Mouse (Mus musculus): Measurements from ENCODE around the gene Mical2. TPM values are rescaled to one million over a fixed set of nuclear protein-coding genes. Genes with fewer than 3 reads are reported as not detected.
A peak's percentile ranks its signal among the peaks of the same experiment; 100 is the strongest.

Gene Mical2
- polyA plus RNA-seq, 1 experiment from 2014 or later: 3.4 TPM

GRCm38 (mm10) chr7:112215871-112216270 is 9.8 kb upstream of the Mical2 start:
- no peak overlapping the region for H3K9ac ChIP-seq

GRCm38 (mm10) chr7:112216720-112217119 is 8.9 kb upstream of the Mical2 start:
- 60% methylated on average over 5 of the region's 5 CpGs for WGBS (ENCODE audit: insufficient replicate concordance)
- H3K27ac ChIP-seq: no peak overlapping the region
- no peaks in the 10 kb centered on the region for H3K36me3 ChIP-seq
- no peak overlapping the region for H3K4me2 ChIP-seq
- H3K4me1 ChIP-seq: 0 out of 2 replicates have a peak, but pooled peaks cover 6% of the 10 kb centered on the region
- no peak overlapping the region for H3K4me3 ChIP-seq
- H3K27me3 ChIP-seq (replicated peaks): no peaks in the 10 kb centered on the region
- 0 out of 2 replicates have a peak, but pooled peaks cover 3% of the 10 kb centered on the region for H3K9me3 ChIP-seq (replicated peaks)
- no peak overlapping the region for H3K9ac ChIP-seq
- ATAC-seq: no peak

More at GRCm38 (mm10) chr7:112215871-112216270, 9.8 kb upstream of the Mical2 start:
- 0 out of 2 replicates have a peak, but pooled peaks cover 6% of the 10 kb centered on the region for H3K4me1 ChIP-seq
- no peaks in the 10 kb centered on the region for H3K36me3 ChIP-seq
- no peak overlapping the region for H3K27ac ChIP-seq
- no peaks in the 10 kb centered on the region for H3K27me3 ChIP-seq (replicated peaks)
- no peak for ATAC-seq
- no peak overlapping the region for H3K4me3 ChIP-seq
- 60% methylated on average over 3 of the region's 3 CpGs for WGBS (ENCODE audit: insufficient replicate concordance)
- H3K4me2 ChIP-seq: no peak overlapping the region
- 0 out of 2 replicates have a peak, but pooled peaks cover 3% of the 10 kb centered on the region for H3K9me3 ChIP-seq (replicated peaks)

GRCm38 (mm10) chr7:112217208-112217607 is 8.4 kb upstream of the Mical2 start:
- no peak overlapping the region for H3K4me2 ChIP-seq
- ATAC-seq: no peak
- H3K4me1 ChIP-seq: 0 out of 2 replicates have a peak, but pooled peaks cover 6% of the 10 kb centered on the region
- H3K27me3 ChIP-seq (replicated peaks): no peaks in the 10 kb centered on the region
- H3K36me3 ChIP-seq: no peaks in the 10 kb centered on the region
- H3K4me3 ChIP-seq: no peak overlapping the region
- 0 out of 2 replicates have a peak, but pooled peaks cover 3% of the 10 kb centered on the region for H3K9me3 ChIP-seq (replicated peaks)
- no peak overlapping the region for H3K27ac ChIP-seq
- 15% methylated on average over 6 of the region's 6 CpGs for WGBS (ENCODE audit: insufficient replicate concordance)
- no peak overlapping the region for H3K9ac ChIP-seq

- H3K4me3 ChIP-seq: no peak overlapping the region
- H3K36me3 ChIP-seq: no peaks in the 10 kb centered on the region
- ATAC-seq: no peak
- 0 out of 2 replicates have a peak, but pooled peaks cover 3% of the 10 kb centered on the region for H3K9me3 ChIP-seq (replicated peaks)
- H3K27me3 ChIP-seq (replicated peaks): peaks cover 39% of the 10 kb centered on the region
- H3K4me1 ChIP-seq: peaks cover 7% of the 10 kb centered on the region
- H3K27ac ChIP-seq: no peak overlapping the region
- H3K9ac ChIP-seq: no peak overlapping the region
- H3K4me2 ChIP-seq: no peak overlapping the region
- 48% methylated on average over 7 of the region's 7 CpGs for WGBS (ENCODE audit: insufficient replicate concordance)
Observed at GRCm38 (mm10) chr7:112222733-112223524, 2.7 kb upstream of the Mical2 start.

GRCm38 (mm10) chr7:112224854-112225253 is 802 bp upstream of the Mical2 start:
- Histone ChIP-seq H3K27me3 (replicated peaks) (peaks cover 40% of the 10 kb centered on the region), H3K9me3 (replicated peaks) (0 out of 2 replicates have a peak, but pooled peaks cover 3% of the 10 kb centered on the region), H3K4me3 (no peak overlapping the region), H3K27ac (no peak overlapping the region), H3K4me2 (no peak overlapping the region), H3K9ac (no peak overlapping the region), H3K36me3 (no peaks in the 10 kb centered on the region), H3K4me1 (peaks cover 7% of the 10 kb centered on the region)
- ATAC-seq: no peak
- WGBS (ENCODE audit: insufficient replicate concordance): 65% methylated on average over 12 of the region's 12 CpGs

GRCm38 (mm10) chr7:112226446-112227265 is 1.0 kb downstream of the Mical2 start:
- no peaks in the 10 kb centered on the region for H3K36me3 ChIP-seq
- ATAC-seq: no peak
- H3K4me1 ChIP-seq: peaks cover 7% of the 10 kb centered on the region
- no peaks in the 10 kb centered on the region for H3K9me3 ChIP-seq (replicated peaks)
- peak overlapping the region; percentile 67 for H3K4me2 ChIP-seq
- peaks cover 40% of the 10 kb centered on the region for H3K27me3 ChIP-seq (replicated peaks)
- H3K4me3 ChIP-seq: peak overlapping the region; percentile 49
- WGBS (ENCODE audit: insufficient replicate concordance): 15% methylated on average over 24 of the region's 24 CpGs
- H3K9ac ChIP-seq: 0 out of 2 replicates have a peak overlapping the region, but pooled peaks have one; percentile 12
- no peak overlapping the region for H3K27ac ChIP-seq

GRCm38 (mm10) chr7:112227266-112227562 is 1.6 kb downstream of the Mical2 start:
- peaks cover 7% of the 10 kb centered on the region for H3K4me1 ChIP-seq
- H3K9me3 ChIP-seq (replicated peaks): no peaks in the 10 kb centered on the region
- no peaks in the 10 kb centered on the region for H3K36me3 ChIP-seq
- no peak overlapping the region for H3K9ac ChIP-seq
- 48% methylated on average over 6 of the region's 6 CpGs for WGBS (ENCODE audit: insufficient replicate concordance)
- H3K27ac ChIP-seq: no peak overlapping the region
- peak overlapping the region; percentile 49; the same call in 1 of the 2 replicates for H3K4me3 ChIP-seq
- H3K4me2 ChIP-seq: peak overlapping the region; percentile 67
- no peak for ATAC-seq
- H3K27me3 ChIP-seq (replicated peaks): peaks cover 40% of the 10 kb centered on the region

- Histone ChIP-seq H3K27me3 (replicated peaks) (peaks cover 40% of the 10 kb centered on the region), H3K4me3 (no peak overlapping the region), H3K9ac (no peak overlapping the region), H3K4me1 (peaks cover 7% of the 10 kb centered on the region), H3K4me2 (no peak overlapping the region), H3K27ac (no peak overlapping the region), H3K9me3 (replicated peaks) (no peaks in the 10 kb centered on the region), H3K36me3 (no peaks in the 10 kb centered on the region)
- no peak for ATAC-seq
- 68% methylated on average over 20 of the region's 20 CpGs for WGBS (ENCODE audit: insufficient replicate concordance)
Observed at GRCm38 (mm10) chr7:112228827-112229498, 3.3 kb downstream of the Mical2 start.

- Histone ChIP-seq H3K4me1 (no peaks in the 10 kb centered on the region), H3K36me3 (no peaks in the 10 kb centered on the region), H3K9ac (no peak overlapping the region), H3K4me3 (no peak overlapping the region), H3K27ac (no peak overlapping the region), H3K9me3 (replicated peaks) (no peaks in the 10 kb centered on the region), H3K4me2 (no peak overlapping the region), H3K27me3 (replicated peaks) (peaks cover 13% of the 10 kb centered on the region)
- 65% methylated on average over 7 of the region's 7 CpGs for WGBS (ENCODE audit: insufficient replicate concordance)
- no peak for ATAC-seq
Observed at GRCm38 (mm10) chr7:112231731-112232130, 6.1 kb downstream of the Mical2 start.

GRCm38 (mm10) chr7:112233345-112234005 is 7.8 kb downstream of the Mical2 start:
- H3K4me1 ChIP-seq: no peaks in the 10 kb centered on the region
- H3K9me3 ChIP-seq (replicated peaks): no peaks in the 10 kb centered on the region
- no peak overlapping the region for H3K27ac ChIP-seq
- H3K36me3 ChIP-seq: no peaks in the 10 kb centered on the region
- WGBS (ENCODE audit: insufficient replicate concordance): 48% methylated on average over 7 of the region's 7 CpGs
- H3K27me3 ChIP-seq (replicated peaks): no peaks in the 10 kb centered on the region
- H3K9ac ChIP-seq: no peak overlapping the region
- H3K4me3 ChIP-seq: no peak overlapping the region
- no peak for ATAC-seq
- no peak overlapping the region for H3K4me2 ChIP-seq

GRCm38 (mm10) chr7:112234410-112234809 is 8.8 kb downstream of the Mical2 start:
- H3K27ac ChIP-seq: no peak overlapping the region
- WGBS (ENCODE audit: insufficient replicate concordance): 68% methylated on average over 4 of the region's 4 CpGs
- no peak overlapping the region for H3K4me2 ChIP-seq
- no peak overlapping the region for H3K4me3 ChIP-seq
- ATAC-seq: no peak
- no peaks in the 10 kb centered on the region for H3K9me3 ChIP-seq (replicated peaks)
- H3K9ac ChIP-seq: no peak overlapping the region
- no peaks in the 10 kb centered on the region for H3K27me3 ChIP-seq (replicated peaks)
- no peaks in the 10 kb centered on the region for H3K36me3 ChIP-seq
- H3K4me1 ChIP-seq: no peaks in the 10 kb centered on the region
